Mouse (Mus musculus) CH12.LX (cell line): ENCODE data around the gene Hoxa7. TPM values are rescaled to one million over a fixed set of nuclear protein-coding genes. Genes with fewer than 3 reads are reported as not detected.

ENCODE experiments used
- DNase-seq: peaks from one replicate; pipeline ENCODE4 v3.0.0-alpha.2; 2013; ENCODE audit errors: extremely low read depth
- H3K27ac ChIP-seq: 2 replicates; pipeline ENCODE4 v1.5.1; 2012; ENCODE audit warnings: low read depth, mild to moderate bottlenecking, control low read depth, moderate library complexity; ENCODE audit not compliant: insufficient read depth
- H3K27me3 ChIP-seq: replicated peaks from 2 replicates; pipeline ENCODE3; 2012; ENCODE audit warnings: inconsistent platforms
- H3K36me3 ChIP-seq, 2 experiments: replicated peaks in 1 of 2; 2 replicates each; pipeline versions ENCODE3 to v1.6.1; 2012; ENCODE audit warnings: inconsistent platforms in 1 of 2, low read length in 1 of 2, mild to moderate bottlenecking in 1 of 2, mixed read lengths in 1 of 2, moderate library complexity in 1 of 2; ENCODE audit not compliant: control insufficient read depth in 1 of 2, insufficient read depth in 1 of 2
- H3K4me1 ChIP-seq, 2 experiments: 2 replicates each; pipeline ENCODE4 v1.6.1; 2012; ENCODE audit warnings: inconsistent platforms in 1 of 2, moderate library complexity in 1 of 2; ENCODE audit not compliant: insufficient read depth in 2 of 2, control insufficient read depth in 1 of 2
- H3K4me2 ChIP-seq: 2 replicates; pipeline ENCODE4 v1.6.1; 2012; ENCODE audit warnings: low read depth, mild to moderate bottlenecking, control low read depth; ENCODE audit not compliant: poor library complexity, insufficient read depth, severe bottlenecking
- H3K4me3 ChIP-seq, 3 experiments: fragments of 150-350 bp in 1 of 3; sonication (generic) in 1 of 3; replicated peaks in 1 of 3; 2 replicates each; pipeline versions ENCODE3 to v1.5.1; 2011 to 2012; ENCODE audit warnings: low read depth in 2 of 3, low read length in 2 of 3, mild to moderate bottlenecking in 2 of 3, moderate library complexity in 2 of 3, control low read depth in 1 of 3, improper control_type of control experiment in 1 of 3, inconsistent platforms in 1 of 3, mixed read lengths in 1 of 3; ENCODE audit not compliant: poor library complexity in 1 of 3
- H3K79me2 ChIP-seq: replicated peaks from 2 replicates; pipeline ENCODE4 v1.6.1; 2012; ENCODE audit warnings: mild to moderate bottlenecking, moderate library complexity; ENCODE audit not compliant: control insufficient read depth, poor library complexity, insufficient read depth, severe bottlenecking; ENCODE audit errors: extremely low read depth
- H3K9ac ChIP-seq: 2 replicates; pipeline ENCODE4 v1.6.1; 2012; ENCODE audit warnings: low read depth, mild to moderate bottlenecking, control low read depth, moderate library complexity; ENCODE audit not compliant: insufficient read depth
- H3K9me3 ChIP-seq: replicated peaks from 2 replicates; pipeline ENCODE3; 2012; ENCODE audit warnings: low read length, inconsistent platforms, mixed read lengths
- BHLHE40 ChIP-seq: IDR thresholded peaks from 2 replicates; pipeline ENCODE4 v1.6.1; 2011; ENCODE audit warnings: mild to moderate bottlenecking, low read depth, low read length, improper control_type of control experiment
- CHD1 ChIP-seq: IDR thresholded peaks from 2 replicates; pipeline ENCODE4 v1.6.1; 2012; ENCODE audit warnings: low read depth, low read length, improper control_type of control experiment, inconsistent platforms
- CHD2 ChIP-seq: IDR thresholded peaks from 2 replicates; pipeline ENCODE4 v1.6.1; 2011; ENCODE audit warnings: low read length, improper control_type of control experiment
- CTCF ChIP-seq, 2 experiments: IDR thresholded peaks in 1 of 2; conservative IDR thresholded peaks in 1 of 2; 2 replicates each; pipeline ENCODE4 v1.5.1; 2011 to 2012; ENCODE audit warnings: low read depth in 2 of 2, low read length in 2 of 2, improper control_type of control experiment in 1 of 2, inconsistent platforms in 1 of 2, mild to moderate bottlenecking in 1 of 2, moderate library complexity in 1 of 2
- E2F4 ChIP-seq: IDR thresholded peaks from 2 replicates; pipeline ENCODE4 v1.6.1; 2011; ENCODE audit warnings: low read depth, low read length, improper control_type of control experiment; ENCODE audit not compliant: insufficient replicate concordance
- ELF1 ChIP-seq: IDR thresholded peaks from 2 replicates; pipeline ENCODE4 v1.6.1; 2014; ENCODE audit warnings: low read depth, mild to moderate bottlenecking, inconsistent platforms, low read length, improper control_type of control experiment
- EP300 ChIP-seq: IDR thresholded peaks from 2 replicates; pipeline ENCODE4 v1.6.1; 2011; ENCODE audit warnings: low read length, improper control_type of control experiment
- ETS1 ChIP-seq: conservative IDR thresholded peaks from 2 replicates; pipeline ENCODE4 v1.6.1; 2012; ENCODE audit warnings: low read depth, mild to moderate bottlenecking, inconsistent platforms, low read length, improper control_type of control experiment, moderate library complexity
- GABPA ChIP-seq: IDR thresholded peaks from 2 replicates; pipeline ENCODE4 v1.6.1; 2012; ENCODE audit warnings: low read depth, low read length, improper control_type of control experiment, inconsistent platforms; ENCODE audit not compliant: insufficient replicate concordance
- HCFC1 ChIP-seq: IDR thresholded peaks from 2 replicates; pipeline ENCODE4 v1.6.1; 2012; ENCODE audit warnings: low read depth, mild to moderate bottlenecking, inconsistent platforms, low read length, improper control_type of control experiment
- JUN ChIP-seq: IDR thresholded peaks from 2 replicates; pipeline ENCODE4 v1.6.1; 2011; ENCODE audit warnings: low read depth, mild to moderate bottlenecking, low read length, improper control_type of control experiment, moderate library complexity; ENCODE audit not compliant: insufficient read depth
- JUND ChIP-seq: conservative IDR thresholded peaks from 2 replicates; pipeline ENCODE4 v1.6.1; 2011; ENCODE audit warnings: low read depth, low read length, improper control_type of control experiment
- KAT2A ChIP-seq: IDR thresholded peaks from 2 replicates; pipeline ENCODE4 v1.6.1; 2012; ENCODE audit warnings: low read length, improper control_type of control experiment, inconsistent platforms; ENCODE audit not compliant: insufficient replicate concordance
- MAFK ChIP-seq: IDR thresholded peaks from 2 replicates; pipeline ENCODE4 v1.6.1; 2011; ENCODE audit warnings: low read length, improper control_type of control experiment; ENCODE audit not compliant: insufficient replicate concordance
- MAX ChIP-seq: IDR thresholded peaks from 2 replicates; pipeline ENCODE4 v1.6.1; 2011; ENCODE audit warnings: low read length, improper control_type of control experiment
- MAZ ChIP-seq: IDR thresholded peaks from 2 replicates; pipeline ENCODE4 v1.6.1; 2012; ENCODE audit warnings: low read depth, mild to moderate bottlenecking, inconsistent platforms, low read length, improper control_type of control experiment, moderate library complexity
- MEF2A ChIP-seq: IDR thresholded peaks from 2 replicates; pipeline ENCODE4 v1.6.1; 2014; ENCODE audit warnings: low read depth, mild to moderate bottlenecking, inconsistent platforms, low read length, improper control_type of control experiment, borderline replicate concordance
- MXI1 ChIP-seq: IDR thresholded peaks from 2 replicates; pipeline ENCODE4 v1.6.1; 2011; ENCODE audit warnings: mild to moderate bottlenecking, low read depth, low read length, improper control_type of control experiment
- MYC ChIP-seq: IDR thresholded peaks from 2 replicates; pipeline ENCODE4 v1.6.1; 2011; ENCODE audit warnings: low read depth, mild to moderate bottlenecking, improper control_type of control experiment, low read length
- NELFE ChIP-seq: IDR thresholded peaks from 2 replicates; pipeline ENCODE4 v1.6.1; 2011; ENCODE audit warnings: low read depth, low read length, improper control_type of control experiment
- NRF1 ChIP-seq: IDR thresholded peaks from 2 replicates; pipeline ENCODE4 v1.6.1; 2014; ENCODE audit warnings: low read depth, mild to moderate bottlenecking, inconsistent platforms, low read length, improper control_type of control experiment, moderate library complexity
- POLR2A ChIP-seq: IDR thresholded peaks from 2 replicates; pipeline ENCODE4 v1.6.1; 2011; ENCODE audit warnings: low read depth, mild to moderate bottlenecking, improper control_type of control experiment, low read length
- POLR2AphosphoS2 ChIP-seq: IDR thresholded peaks from 2 replicates; pipeline ENCODE4 v1.6.1; 2011; ENCODE audit warnings: low read depth, low read length, improper control_type of control experiment
- RAD21 ChIP-seq: IDR thresholded peaks from 2 replicates; pipeline ENCODE4 v1.6.1; 2011; ENCODE audit warnings: low read depth, mild to moderate bottlenecking, low read length, improper control_type of control experiment, moderate library complexity
- SIN3A ChIP-seq: IDR thresholded peaks from 2 replicates; pipeline ENCODE4 v1.6.1; 2012; ENCODE audit warnings: low read length, improper control_type of control experiment, inconsistent platforms
- SMC3 ChIP-seq: IDR thresholded peaks from 2 replicates; pipeline ENCODE4 v1.6.1; 2011; ENCODE audit warnings: low read depth, low read length, improper control_type of control experiment
- TBP ChIP-seq: conservative IDR thresholded peaks from 2 replicates; pipeline ENCODE4 v1.6.1; 2011; ENCODE audit warnings: low read depth, low read length, improper control_type of control experiment
- TCF12 ChIP-seq: IDR thresholded peaks from 2 replicates; pipeline ENCODE4 v1.6.1; 2014; ENCODE audit warnings: low read depth, mild to moderate bottlenecking, inconsistent platforms, low read length, improper control_type of control experiment
- UBTF ChIP-seq: IDR thresholded peaks from 2 replicates; pipeline ENCODE4 v1.6.1; 2012; ENCODE audit warnings: low read depth, mild to moderate bottlenecking, inconsistent platforms, low read length, improper control_type of control experiment, moderate library complexity
- USF1 ChIP-seq: IDR thresholded peaks from 2 replicates; pipeline ENCODE4 v1.6.1; 2014; ENCODE audit warnings: low read depth, mild to moderate bottlenecking, inconsistent platforms, low read length, improper control_type of control experiment
- USF2 ChIP-seq: conservative IDR thresholded peaks from 2 replicates; pipeline ENCODE4 v1.6.1; 2011; ENCODE audit warnings: low read depth, low read length, improper control_type of control experiment
- ZC3H11A ChIP-seq: IDR thresholded peaks from 2 replicates; pipeline ENCODE4 v1.6.1; 2012; ENCODE audit warnings: low read depth, mild to moderate bottlenecking, inconsistent platforms, low read length, improper control_type of control experiment
- ZKSCAN1 ChIP-seq: IDR thresholded peaks from 2 replicates; pipeline ENCODE4 v1.6.1; 2012; ENCODE audit warnings: low read depth, inconsistent platforms, low read length, improper control_type of control experiment, borderline replicate concordance
- ZNF384 ChIP-seq: IDR thresholded peaks from 2 replicates; pipeline ENCODE4 v1.6.1; 2012; ENCODE audit warnings: low read depth, low read length, improper control_type of control experiment, inconsistent platforms
- dilution Hi-C: fragments of 300-500 bp; cut with MboI; formaldehyde crosslinking; loops from 2 replicates; pipeline ENCODE4 v1.14.3; 2020; ENCODE audit warnings: low sequenced_read_pairs; ENCODE audit not compliant: extremely low pct_unique_long_range_greater_than_20kb, extremely low pct_ligation_motif_present
- in situ Hi-C: fragments of 300-500 bp; cut with MboI; formaldehyde crosslinking; loops from 3 replicates; pipeline ENCODE4 v1.14.3; 2019; ENCODE audit warnings: low sequenced_read_pairs, low pct_ligation_motif_present, low pct_unique_long_range_greater_than_20kb, mixed read lengths
- polyA plus RNA-seq: library from polyadenylated mRNA; unstranded; fragments of >175 nt; gene quantifications from 2 replicates; pipeline ENCODE4 v1.2.1, GENCODE M21; 2012; ENCODE audit warnings: low read depth; ENCODE audit not compliant: insufficient read length
- total RNA-seq, 2 experiments: library from RNA; depleted of rRNA; stranded (reverse); fragments of 300-350 nt in 1 of 2; fragments of >200 nt in 1 of 2; gene quantifications; 2 replicates each; pipeline ENCODE4 v1.2.3; 2012 to 2014

The Hoxa7 gene
- total and polyA plus RNA-seq, 3 experiments, result 1.0 to 1.4 (median 1.1) TPM

DNA sequence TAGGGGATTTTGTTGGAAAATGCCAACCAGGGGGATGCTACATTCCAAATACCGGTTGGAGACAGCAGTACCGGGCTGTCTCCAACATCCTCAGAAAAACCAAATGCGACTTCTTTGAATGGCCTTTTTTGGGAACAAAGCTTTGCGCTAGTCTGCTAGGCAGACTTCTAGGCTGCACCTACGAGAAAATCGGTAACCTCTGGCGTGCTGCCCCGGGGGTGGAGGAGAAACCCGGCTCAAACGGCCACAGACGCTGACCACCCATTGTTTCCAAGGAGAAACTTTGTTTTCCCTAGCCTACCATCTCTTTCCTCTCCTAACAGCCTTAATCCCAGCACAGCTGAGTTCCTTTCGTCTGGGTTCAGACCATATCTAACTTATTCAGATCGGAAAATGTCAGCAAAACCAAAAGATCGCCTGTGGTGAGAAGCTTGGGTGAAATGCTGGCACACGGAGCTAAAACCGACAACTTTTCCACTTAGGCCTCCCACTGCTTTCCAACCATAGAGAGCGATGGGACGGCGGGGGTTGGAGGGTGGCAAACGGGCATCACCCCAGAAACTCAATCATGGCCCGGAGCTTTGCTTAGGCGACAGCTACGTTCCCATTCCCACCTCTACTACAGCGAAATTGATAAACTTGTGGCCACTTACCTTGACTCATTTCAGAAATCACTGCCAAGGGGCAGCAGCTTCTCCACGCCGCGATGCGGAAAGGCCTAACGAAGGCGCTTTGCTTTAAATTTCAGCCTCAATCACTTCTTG lies 18.2 kb upstream of the Hoxa7 start:
- Histone ChIP-seq H3K4me3 (peak overlapping the region; percentile 60 to 72 (median 68)), H3K9ac (peak overlapping the region; percentile 77), H3K4me1 (peaks cover 0 to 12% of the 10 kb centered on the region in 2 experiments; a peak in 2 of 4 replicates), H3K27me3 (no peaks in the 10 kb centered on the region), H3K27ac (no peak overlapping the region), H3K9me3 (peaks cover 12% of the 10 kb centered on the region), H3K36me3 (peaks cover 0 to 19% of the 10 kb centered on the region in 2 experiments), H3K79me2 (no peaks in the 10 kb centered on the region), H3K4me2 (peak overlapping the region; percentile 91)
- TF ChIP-seq TBP (no peak), EP300 (no peak), E2F4 (no peak), NELFE (no peak), ZC3H11A (no peak), CTCF (conservative IDR thresholded peaks at IDR 0.05 in 1 of 2, IDR thresholded peaks at IDR 0.05 in 1 of 2; ENCODE audit: low read depth in 2 of 2, low read length in 2 of 2) (no peak), SMC3 (no peak), CHD2 (0 out of 2 replicates have a peak, but pooled peaks have one; percentile 11), GABPA (no peak), JUN (peak; percentile 1; the same call in 1 of the 2 replicates), KAT2A (no peak), ELF1 (no peak), SIN3A (peak; percentile 56; the same call in 1 of the 2 replicates), MXI1 (no peak; the same call in 1 of the 2 replicates), USF1 (no peak), HCFC1 (no peak), MAFK (no peak), ZNF384 (no peak), POLR2A (no peak), MAX (0 out of 2 replicates have a peak, but pooled peaks have one; percentile 10), MEF2A (no peak), BHLHE40 (no peak), TCF12 (no peak), NRF1 (no peak), CHD1 (no peak; the same call in 1 of the 2 replicates), USF2 (no peak), MYC (no peak), JUND (no peak), UBTF (no peak; the same call in 1 of the 2 replicates), POLR2AphosphoS2 (no peak), ZKSCAN1 (no peak), MAZ (no peak), ETS1 (no peak), RAD21 (no peak)
- dilution Hi-C loops (no loop called here), in situ Hi-C loops (no loop called here)
- no peak for DNase-seq
